Mouse (Mus musculus) kidney, embryonic 14.5 days (tissue): ENCODE data around the gene Adprm. TPM values are rescaled to one million over a fixed set of nuclear protein-coding genes. Genes with fewer than 3 reads are reported as not detected.
"Not testable (repeated sequence)": the region's sequence is repeated elsewhere in the genome, so short reads cannot be mapped to it uniquely, and the experiment has no call there.

Source experiments
- ATAC-seq: fragments of 200-750 bp; cut with Nextera tagmentation; 2 replicates; pipeline ENCODE4 v1.8.0; 2017; ENCODE audit warnings: moderate number of reproducible peaks, mild to moderate bottlenecking, moderate TSS enrichment, moderate library complexity; ENCODE audit not compliant: low FRiP score, low TSS enrichment
- H3K27ac ChIP-seq: fragments of 300-500 bp; sonication (generic); 2 replicates; pipeline ENCODE4 v1.5.1; 2014; ENCODE audit warnings: low read depth, mild to moderate bottlenecking, low read length, moderate library complexity, mixed read lengths
- H3K27me3 ChIP-seq: fragments of 300-500 bp; sonication (generic); 2 replicates; pipeline ENCODE4 v1.6.1; 2014; ENCODE audit warnings: mild to moderate bottlenecking, low read length; ENCODE audit not compliant: control insufficient read depth, insufficient read depth
- H3K36me3 ChIP-seq: fragments of 300-500 bp; sonication (generic); 2 replicates; pipeline ENCODE4 v1.6.1; 2014; ENCODE audit warnings: low read length, mixed read lengths; ENCODE audit not compliant: control insufficient read depth, insufficient read depth
- H3K4me1 ChIP-seq: fragments of 300-500 bp; sonication (generic); 2 replicates; pipeline ENCODE4 v1.6.1; 2014; ENCODE audit warnings: low read length, mixed read lengths; ENCODE audit not compliant: control insufficient read depth, insufficient read depth
- H3K4me2 ChIP-seq: fragments of 300-500 bp; sonication (generic); replicated peaks from 2 replicates; pipeline ENCODE4 v1.6.1; 2014; ENCODE audit warnings: low read depth, mild to moderate bottlenecking, low read length
- H3K4me3 ChIP-seq: fragments of 300-500 bp; sonication (generic); 2 replicates; pipeline ENCODE4 v1.5.1; 2014; ENCODE audit warnings: mild to moderate bottlenecking, low read length
- H3K9ac ChIP-seq: fragments of 300-500 bp; sonication (generic); 2 replicates; pipeline ENCODE4 v1.6.1; 2014; ENCODE audit warnings: low read depth, mild to moderate bottlenecking, low read length, moderate library complexity
- H3K9me3 ChIP-seq: fragments of 300-500 bp; sonication (generic); 2 replicates; pipeline ENCODE4 v1.6.1; 2016; ENCODE audit warnings: low read length; ENCODE audit not compliant: control insufficient read depth
- WGBS: fragments of 180-500 bp; shearing (Covaris S2); extraction: QIAGEN DNeasy Blood & Tissue Kit; methylation state at CpG from one replicate; pipeline ENCODE4 v1.1.7; 2014; 5-methylcytosine and 5-hydroxymethylcytosine counted together
- polyA plus RNA-seq: library from polyadenylated mRNA; unstranded; fragments of >200 nt; fragmentation: Nextera tagmentation; extraction: Ambion mirVana; gene quantifications from 2 replicates; pipeline ENCODE4 v1.2.1, GENCODE M21; 2014

The Adprm gene
- polyA plus RNA-seq, 1 experiment from 2014 or later = 27.7 TPM

GRCm38 (mm10) chr11:67023191-67023590 is 29.2 kb downstream of the Adprm start:
- H3K4me3 ChIP-seq, H3K4me1 ChIP-seq, H3K36me3 ChIP-seq, H3K27me3 ChIP-seq, H3K9me3 ChIP-seq, H3K4me2 ChIP-seq, ATAC-seq, H3K9ac ChIP-seq, H3K27ac ChIP-seq: not testable (repeated sequence)
- WGBS = 38% methylated on average over 1 of the region's 1 CpGs

GRCm38 (mm10) chr11:67022354-67023115 is 29.9 kb downstream of the Adprm start:
- Histone ChIP-seq H3K4me1 (0 out of 2 replicates have a peak, but pooled peaks cover 3% of the 10 kb centered on the region), H3K27ac (no peak overlapping the region), H3K36me3 (no peaks in the 10 kb centered on the region), H3K4me3 (no peak overlapping the region), H3K9me3 (no peaks in the 10 kb centered on the region), H3K4me2 (no peak overlapping the region), H3K27me3 (no peaks in the 10 kb centered on the region), H3K9ac (no peak overlapping the region)
- WGBS = 89% methylated on average over 13 of the region's 13 CpGs
- no peak for ATAC-seq

GRCm38 (mm10) chr11:67020948-67021347 is 31.4 kb downstream of the Adprm start:
- Histone ChIP-seq H3K36me3 (no peaks in the 10 kb centered on the region), H3K27me3 (no peaks in the 10 kb centered on the region), H3K9me3 (no peaks in the 10 kb centered on the region), H3K9ac (no peak overlapping the region), H3K4me3 (0 out of 2 replicates have a peak overlapping the region, but pooled peaks have one; percentile 4), H3K4me1 (0 out of 2 replicates have a peak, but pooled peaks cover 3% of the 10 kb centered on the region), H3K27ac (no peak overlapping the region), H3K4me2 (peak overlapping the region; percentile 35)
- no peak for ATAC-seq
- WGBS = 3% methylated on average over 12 of the region's 12 CpGs

- Histone ChIP-seq H3K4me1 (0 out of 2 replicates have a peak, but pooled peaks cover 3% of the 10 kb centered on the region), H3K9me3 (no peaks in the 10 kb centered on the region), H3K4me3 (no peak overlapping the region), H3K36me3 (no peaks in the 10 kb centered on the region), H3K27ac (no peak overlapping the region), H3K9ac (no peak overlapping the region), H3K4me2 (no peak overlapping the region), H3K27me3 (no peaks in the 10 kb centered on the region)
- ATAC-seq = no peak
- WGBS = 70% methylated on average over 7 of the region's 7 CpGs
Measured at GRCm38 (mm10) chr11:67019711-67020475, 32.5 kb downstream of the Adprm start.

- H3K4me2 ChIP-seq = no peak overlapping the region; the same call in 1 of the 2 replicates
- 9% methylated on average over 12 of the region's 12 CpGs for WGBS
- H3K27ac ChIP-seq = no peak overlapping the region
- no peaks in the 10 kb centered on the region for H3K9me3 ChIP-seq
- no peaks in the 10 kb centered on the region for H3K36me3 ChIP-seq
- 0 out of 2 replicates have a peak, but pooled peaks cover 3% of the 10 kb centered on the region for H3K4me1 ChIP-seq
- H3K4me3 ChIP-seq = no peak overlapping the region
- no peaks in the 10 kb centered on the region for H3K27me3 ChIP-seq
- H3K9ac ChIP-seq = no peak overlapping the region
- ATAC-seq = no peak
Measured at GRCm38 (mm10) chr11:67017801-67018591, 34.4 kb downstream of the Adprm start.

- Histone ChIP-seq H3K9me3 (no peaks in the 10 kb centered on the region), H3K27ac (no peak overlapping the region), H3K9ac (no peak overlapping the region), H3K4me1 (0 out of 2 replicates have a peak, but pooled peaks cover 3% of the 10 kb centered on the region), H3K27me3 (no peaks in the 10 kb centered on the region), H3K4me2 (no peak overlapping the region), H3K36me3 (no peaks in the 10 kb centered on the region), H3K4me3 (no peak overlapping the region)
- 45% methylated on average over 4 of the region's 4 CpGs for WGBS
- no peak for ATAC-seq
Measured at GRCm38 (mm10) chr11:67011635-67012034, 40.8 kb downstream of the Adprm start.

GRCm38 (mm10) chr11:67010430-67010829 is 42.0 kb downstream of the Adprm start:
- H3K4me1 ChIP-seq = 0 out of 2 replicates have a peak, but pooled peaks cover 3% of the 10 kb centered on the region
- H3K36me3 ChIP-seq = no peaks in the 10 kb centered on the region
- ATAC-seq = no peak
- H3K27me3 ChIP-seq = no peaks in the 10 kb centered on the region
- H3K4me3 ChIP-seq = no peak overlapping the region
- no peaks in the 10 kb centered on the region for H3K9me3 ChIP-seq
- 4% methylated on average over 8 of the region's 8 CpGs for WGBS
- no peak overlapping the region for H3K4me2 ChIP-seq
- H3K9ac ChIP-seq = peak overlapping the region; percentile 12; the same call in 1 of the 2 replicates
- no peak overlapping the region for H3K27ac ChIP-seq

DNA sequence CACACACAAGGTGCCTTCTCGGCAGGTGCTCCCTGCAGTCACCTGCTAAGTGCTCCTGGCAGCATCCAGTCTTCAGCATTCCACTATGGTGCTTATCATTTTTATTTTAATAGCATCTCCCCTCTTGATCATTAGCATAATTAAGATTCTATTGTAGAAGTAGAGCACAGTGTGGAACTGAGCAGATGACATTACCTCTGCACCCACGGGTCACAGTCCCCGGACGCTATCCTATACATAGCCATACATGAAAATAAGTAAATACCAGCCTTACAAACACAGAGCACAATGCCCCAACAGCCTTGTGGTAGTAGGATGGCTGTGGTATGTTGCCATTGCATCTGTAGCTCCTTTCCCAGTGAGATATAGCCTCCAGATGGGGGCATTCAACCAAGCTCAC is 43.9 kb downstream of the Adprm start:
- H3K4me2 ChIP-seq = no peak overlapping the region
- no peaks in the 10 kb centered on the region for H3K9me3 ChIP-seq
- ATAC-seq = no peak
- no peak overlapping the region for H3K9ac ChIP-seq
- 95% methylated on average over 4 of the region's 4 CpGs for WGBS
- no peaks in the 10 kb centered on the region for H3K36me3 ChIP-seq
- 0 out of 2 replicates have a peak, but pooled peaks cover 3% of the 10 kb centered on the region for H3K4me1 ChIP-seq
- no peaks in the 10 kb centered on the region for H3K27me3 ChIP-seq
- no peak overlapping the region for H3K27ac ChIP-seq
- no peak overlapping the region for H3K4me3 ChIP-seq
